Mouse (Mus musculus) gastrocnemius, adult 2 months (tissue): ENCODE data around the gene Ppp6r2. TPM values are rescaled to one million over a fixed set of nuclear protein-coding genes. Genes with fewer than 3 reads are reported as not detected.

ENCODE experiments used
- DNase-seq: peaks from one replicate; pipeline ENCODE4 v3.0.0; 2022
- H3K27ac ChIP-seq: fragments of 200-600 bp; 2 replicates; pipeline ENCODE4 v1.8.1; 2022; ENCODE audit warnings: mild to moderate bottlenecking
- H3K4me3 ChIP-seq: fragments of 200-600 bp; 2 replicates; pipeline ENCODE4 v1.8.1; 2022; ENCODE audit warnings: mild to moderate bottlenecking, moderate library complexity
- CTCF ChIP-seq: fragments of 200-600 bp; IDR thresholded peaks from 2 replicates; pipeline ENCODE4 v1.8.1; 2022; ENCODE audit warnings: antibody characterized with exemption, mild to moderate bottlenecking, moderate library complexity
- intact Hi-C: fragments of 180-260 bp; cut with DNase I; formaldehyde crosslinking; loops from one replicate; pipeline ENCODE4 v1.15.1; 2025
- microRNA-seq: library from miRNA; unstranded; fragments of <30 nt; microRNA quantifications from one replicate; pipeline ENCODE4 v1.2.0, GENCODE M21; 2021
- total RNA-seq, 2 experiments: library from RNA; stranded (reverse); gene quantifications; 2 replicates each; pipeline ENCODE4 v1.2.3; 2021

Ppp6r2 gene
- total RNA-seq, 2 experiments from 2014 or later, result 90.7 to 94.1 TPM

- intact Hi-C loops, result no loop called here
- TF ChIP-seq CTCF, result no peak
- DNase-seq, result no peak
- no peak overlapping the region for H3K4me3 ChIP-seq
- no peak overlapping the region for H3K27ac ChIP-seq
These were observed 123.6 kb downstream of the Ppp6r2 start for GRCm38 (mm10) chr15:89334774-89335537.

GRCm38 (mm10) chr15:89336422-89336821 lies 125.1 kb downstream of the Ppp6r2 start:
- no peak for DNase-seq
- H3K4me3 ChIP-seq, result no peak overlapping the region
- intact Hi-C loops, result no loop called here
- no peak for TF ChIP-seq CTCF
- H3K27ac ChIP-seq, result no peak overlapping the region

Small RNA genes within 50 kb of the gene (microRNA-seq; reads per million reads assigned to microRNA genes)
- gene Mir6958 (not detected), gene Mir6959 (not detected), gene Mir7118 (not detected)

Other genes starting within 250 kb of the Ppp6r2 start
- not detected for gene Mlc1, start 232.5 kb upstream of the Ppp6r2 start, total RNA-seq
- not detected for gene Mov10l1, start 228.6 kb upstream of the Ppp6r2 start, total RNA-seq
- gene Panx2, start 151.8 kb upstream of the Ppp6r2 start, total RNA-seq, result not detected
- gene Trabd, start 136.4 kb upstream of the Ppp6r2 start, total RNA-seq, result 10 to 100 TPM; 28.5 to 33.6 TPM
- gene Selenoo, start 122.5 kb upstream of the Ppp6r2 start, total RNA-seq, result 10 to 100 TPM; 13.8 to 15.6 TPM
- 1 to 10 TPM; 6.8 to 8.4 TPM for gene Tubgcp6, start 88.4 kb upstream of the Ppp6r2 start, total RNA-seq
- 1 to 10 TPM; 5.9 to 6.4 TPM for gene Hdac10, start 82.9 kb upstream of the Ppp6r2 start, total RNA-seq
- gene Mapk12, start 70.8 kb upstream of the Ppp6r2 start, total RNA-seq, result 100 to 1,000 TPM; 128 TPM
- gene Mapk11, start 61.9 kb upstream of the Ppp6r2 start, total RNA-seq, result 1 to 10 TPM; 1.0 to 1.1 TPM
- 1 to 10 TPM; 8.3 to 8.7 TPM for gene Plxnb2, start 30.8 kb upstream of the Ppp6r2 start, total RNA-seq
- 10 to 100 TPM in 1 of 2 experiments, 1 to 10 TPM in 1; 8.9 to 10.9 TPM for gene Dennd6b, start 15.1 kb upstream of the Ppp6r2 start, total RNA-seq
- 10 to 100 TPM; 55.1 to 70.5 TPM for gene Sbf1, start 103.8 kb downstream of the Ppp6r2 start, total RNA-seq
- not detected for gene Adm2, start 111.2 kb downstream of the Ppp6r2 start, total RNA-seq
- not detected for gene Miox, start 122.8 kb downstream of the Ppp6r2 start, total RNA-seq
- 10 to 100 TPM; 12.7 to 16.1 TPM for gene Lmf2, start 144.1 kb downstream of the Ppp6r2 start, total RNA-seq
- gene Ncaph2, start 144.2 kb downstream of the Ppp6r2 start, total RNA-seq, result 10 to 100 TPM; 40.9 to 41.4 TPM
- gene Sco2, start 162.3 kb downstream of the Ppp6r2 start, total RNA-seq, result 10 to 100 TPM; 13.0 to 16.0 TPM
- under 1 TPM; 0.25 to 0.64 TPM for gene Tymp, start 165.5 kb downstream of the Ppp6r2 start, total RNA-seq
- under 1 TPM; 0.38 to 0.53 TPM for gene Odf3b, start 167.7 kb downstream of the Ppp6r2 start, total RNA-seq
- gene Klhdc7b, start 173.4 kb downstream of the Ppp6r2 start, total RNA-seq, result not detected
- not detected for gene Syce3, start 198.9 kb downstream of the Ppp6r2 start, total RNA-seq
- gene Cpt1b, start 214.3 kb downstream of the Ppp6r2 start, total RNA-seq, result 100 to 1,000 TPM; 257 to 362 TPM
- under 1 TPM; 0.56 to 0.64 TPM for gene C730034F03Rik, start 218.0 kb downstream of the Ppp6r2 start, total RNA-seq
- gene Gm44502, start 218.1 kb downstream of the Ppp6r2 start, total RNA-seq, result 1 to 10 TPM in 1 of 2 experiments, under 1 TPM in 1; 0.87 to 2.0 TPM
- 10 to 100 TPM; 21.4 to 23.3 TPM for gene Chkb, start 218.4 kb downstream of the Ppp6r2 start, total RNA-seq
- under 1 TPM; 0.08 to 0.25 TPM for gene Mapk8ip2, start 242.4 kb downstream of the Ppp6r2 start, total RNA-seq